ENCODE assay signal across 27 mouse cellular contexts in the genomic region with DNA sequence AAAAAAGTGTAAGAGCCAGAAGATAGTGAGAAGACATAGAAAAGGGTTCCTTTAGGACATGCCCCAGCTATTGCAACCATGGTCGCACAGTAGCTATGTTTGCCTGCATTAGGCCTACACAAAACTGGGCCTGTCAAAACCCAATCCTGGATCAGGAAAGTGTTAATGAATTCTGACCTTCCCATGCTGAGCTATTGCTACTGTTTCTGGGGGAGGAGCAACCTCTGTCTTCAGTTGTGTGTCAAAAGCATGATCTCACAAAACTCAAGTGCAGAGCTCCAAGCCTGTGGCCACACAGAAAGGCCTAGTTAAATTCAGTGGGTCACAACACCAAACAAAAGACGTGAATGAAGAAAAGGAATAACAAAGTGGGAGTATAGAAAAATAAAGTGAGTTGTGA.
DNase-seq lines count a peak whose midpoint lies in the region; ATAC-seq and TF ChIP-seq lines count a peak whose summit lies in the region.
"Had no signal": no experiment of that assay in that cellular context is flagged by ENCODE, and none has a peak within 500 bp of the region (broad histone marks: within the 10 kb centered on the region; RNA-seq: fewer than 3 reads in every experiment).

No protein-coding gene starts in this region.

- DNase-seq in forebrain, embryonic 11.5 days (ENCODE audit: low spot score): no peak
- no peak for DNase-seq in hindbrain, embryonic 14.5 days (ENCODE audit: low spot score)
- peak; percentile 46 for DNase-seq in brain, embryonic 14.5 days (ENCODE audit: low read depth)
- no peak for DNase-seq in thymus, postnatal 25 days
- DNase-seq in adipocyte (ENCODE audit: low spot score): no peak
- DNase-seq: adrenal gland, postnatal 14 days; cerebellum, adult 18-20 months; cerebellum, postnatal 10 days; gastrocnemius, postnatal 10 days; heart, postnatal 10 days; kidney, adult 18-20 months; kidney, postnatal 36 days; liver; lung, adult 2 months; lung, postnatal 10 days; right cerebral cortex, postnatal 25 days; thymus, postnatal 14 days had no signal

- H3K27me3 ChIP-seq in forebrain, embryonic 11.5 days (ENCODE audit: control insufficient read depth, insufficient read depth, low read length): no peaks in the 10 kb centered on the region
- H3K27me3 ChIP-seq in forebrain, embryonic 15.5 days: no peaks in the 10 kb centered on the region
- no peaks in the 10 kb centered on the region for H3K27me3 ChIP-seq in hindbrain, embryonic 12.5 days
- H3K27me3 ChIP-seq in hindbrain, embryonic 14.5 days (ENCODE audit: control insufficient read depth, insufficient read depth, low read length): no peaks in the 10 kb centered on the region
- no peaks in the 10 kb centered on the region for H3K27me3 ChIP-seq in midbrain, embryonic 12.5 days
- H3K27me3 ChIP-seq: embryonic facial prominence, embryonic 12.5 days; heart, embryonic 13.5 days; Patski; stomach, embryonic 15.5 days had no signal

- H3K4me2 ChIP-seq in forebrain, embryonic 11.5 days (ENCODE audit: low read depth, low read length, severe bottlenecking): no peak overlapping the region
- no peak overlapping the region for H3K4me2 ChIP-seq in forebrain, embryonic 15.5 days (replicated peaks)
- H3K4me2 ChIP-seq in hindbrain, embryonic 12.5 days (replicated peaks): no peak overlapping the region
- no peak overlapping the region for H3K4me2 ChIP-seq in hindbrain, embryonic 14.5 days (replicated peaks)
- no peak overlapping the region for H3K4me2 ChIP-seq in midbrain, embryonic 12.5 days (replicated peaks)
- H3K4me2 ChIP-seq: embryonic facial prominence, embryonic 12.5 days; heart, embryonic 13.5 days; stomach, embryonic 15.5 days had no signal

- no peaks in the 10 kb centered on the region for H3K36me3 ChIP-seq in forebrain, embryonic 11.5 days (ENCODE audit: control insufficient read depth, insufficient read depth, low read length)
- H3K36me3 ChIP-seq in forebrain, embryonic 15.5 days: no peaks in the 10 kb centered on the region
- no peaks in the 10 kb centered on the region for H3K36me3 ChIP-seq in hindbrain, embryonic 12.5 days
- no peaks in the 10 kb centered on the region for H3K36me3 ChIP-seq in hindbrain, embryonic 14.5 days (replicated peaks; ENCODE audit: control insufficient read depth, insufficient read depth)
- no peaks in the 10 kb centered on the region for H3K36me3 ChIP-seq in midbrain, embryonic 12.5 days
- H3K36me3 ChIP-seq: embryonic facial prominence, embryonic 12.5 days; heart, embryonic 13.5 days; stomach, embryonic 15.5 days had no signal

- no peak overlapping the region for H3K27ac ChIP-seq in forebrain, embryonic 11.5 days (ENCODE audit: low read depth, low read length)
- H3K27ac ChIP-seq in forebrain, embryonic 15.5 days (replicated peaks): no peak overlapping the region
- no peak overlapping the region for H3K27ac ChIP-seq in hindbrain, embryonic 12.5 days
- H3K27ac ChIP-seq in hindbrain, embryonic 14.5 days: no peak overlapping the region
- peak overlapping the region; percentile 40; the same call in 1 of the 2 replicates for H3K27ac ChIP-seq in midbrain, embryonic 12.5 days (replicated peaks)
- H3K27ac ChIP-seq: embryonic facial prominence, embryonic 12.5 days; heart, embryonic 13.5 days; liver, embryonic 14.5 days; macrophage; stomach, embryonic 15.5 days had no signal

- H3K4me1 ChIP-seq in forebrain, embryonic 11.5 days (replicated peaks; ENCODE audit: control insufficient read depth, insufficient read depth, low read length): 0 out of 2 replicates have a peak, but pooled peaks cover 2% of the 10 kb centered on the region
- peaks cover 7% of the 10 kb centered on the region; the same call in 1 of the 2 replicates for H3K4me1 ChIP-seq in forebrain, embryonic 15.5 days
- no peaks in the 10 kb centered on the region for H3K4me1 ChIP-seq in hindbrain, embryonic 12.5 days
- no peaks in the 10 kb centered on the region for H3K4me1 ChIP-seq in hindbrain, embryonic 14.5 days (replicated peaks; ENCODE audit: control insufficient read depth, insufficient read depth, low read length)
- H3K4me1 ChIP-seq in midbrain, embryonic 12.5 days: peaks cover 14% of the 10 kb centered on the region; the same call in 1 of the 2 replicates
- H3K4me1 ChIP-seq: embryonic facial prominence, embryonic 12.5 days; heart, embryonic 13.5 days; stomach, embryonic 15.5 days had no signal

- no peaks in the 10 kb centered on the region for H3K9me3 ChIP-seq in forebrain, embryonic 11.5 days (ENCODE audit: control insufficient read depth, low read length)
- H3K9me3 ChIP-seq in forebrain, embryonic 15.5 days: no peaks in the 10 kb centered on the region
- H3K9me3 ChIP-seq in hindbrain, embryonic 12.5 days (replicated peaks): no peaks in the 10 kb centered on the region
- H3K9me3 ChIP-seq in hindbrain, embryonic 14.5 days (ENCODE audit: control insufficient read depth, low read length): no peaks in the 10 kb centered on the region
- H3K9me3 ChIP-seq in midbrain, embryonic 12.5 days: no peaks in the 10 kb centered on the region
- H3K9me3 ChIP-seq: embryonic facial prominence, embryonic 12.5 days; heart, embryonic 13.5 days; stomach, embryonic 15.5 days had no signal

- no peak for TF ChIP-seq POLR2A in brain, embryonic 14.5 days (IDR thresholded peaks at IDR 0.05; ENCODE audit: borderline replicate concordance, extremely low read depth, insufficient read depth, insufficient read length, poor library complexity, severe bottlenecking)

- peak; percentile 82 for ATAC-seq in forebrain, embryonic 11.5 days (replicated peaks; ENCODE audit: low FRiP score)
- no peak; the same call in 1 of the 2 replicates for ATAC-seq in forebrain, embryonic 15.5 days (replicated peaks)
- 0 out of 2 replicates have a peak, but pooled peaks have one; percentile 16 for ATAC-seq in hindbrain, embryonic 12.5 days (ENCODE audit: low FRiP score)
- no peak for ATAC-seq in hindbrain, embryonic 14.5 days (ENCODE audit: low FRiP score)
- ATAC-seq in midbrain, embryonic 12.5 days (ENCODE audit: low FRiP score, low read depth): peak; percentile 76
- ATAC-seq: inflammation-experienced regulatory T-cells, adult 6 months; Patski had no signal

- no peak overlapping the region for H3K9ac ChIP-seq in forebrain, embryonic 11.5 days (ENCODE audit: low read length)
- H3K9ac ChIP-seq in forebrain, embryonic 15.5 days (replicated peaks): no peak overlapping the region
- H3K9ac ChIP-seq in hindbrain, embryonic 12.5 days: no peak overlapping the region
- no peak overlapping the region for H3K9ac ChIP-seq in hindbrain, embryonic 14.5 days
- no peak overlapping the region for H3K9ac ChIP-seq in midbrain, embryonic 12.5 days (replicated peaks)
- H3K9ac ChIP-seq: embryonic facial prominence, embryonic 12.5 days; heart, embryonic 13.5 days; liver, embryonic 14.5 days; stomach, embryonic 15.5 days had no signal

- TF ChIP-seq CTCF in brain, embryonic 14.5 days (IDR thresholded peaks at IDR 0.05; ENCODE audit: borderline replicate concordance, extremely low read depth, insufficient read depth, insufficient read length): no peak

- 46% methylated on average over 2 of the region's 2 CpGs for WGBS in forebrain, embryonic 11.5 days
- WGBS in forebrain, embryonic 15.5 days: 38% methylated on average over 2 of the region's 2 CpGs
- 42% methylated on average over 2 of the region's 2 CpGs for WGBS in hindbrain, embryonic 12.5 days
- WGBS in hindbrain, embryonic 14.5 days: 41% methylated on average over 2 of the region's 2 CpGs
- 23% methylated on average over 2 of the region's 2 CpGs for WGBS in midbrain, embryonic 12.5 days

- H3K4me3 ChIP-seq in forebrain, embryonic 11.5 days (ENCODE audit: low read depth, low read length): no peak overlapping the region
- H3K4me3 ChIP-seq in forebrain, embryonic 15.5 days: no peak overlapping the region
- no peak overlapping the region for H3K4me3 ChIP-seq in hindbrain, embryonic 12.5 days
- no peak overlapping the region for H3K4me3 ChIP-seq in hindbrain, embryonic 14.5 days (replicated peaks; ENCODE audit: low read length)
- no peak overlapping the region for H3K4me3 ChIP-seq in midbrain, embryonic 12.5 days
- H3K4me3 ChIP-seq: embryonic facial prominence, embryonic 12.5 days; heart, embryonic 13.5 days; stomach, embryonic 15.5 days had no signal

Comparison
In these comparisons a context has a peak if more than half of its experiments do, and no peak if none do; other contexts are left out.
1. ATAC-seq: peak in forebrain, embryonic 11.5 days (single experiment), hindbrain, embryonic 12.5 days (single experiment) and midbrain, embryonic 12.5 days (single experiment); none in forebrain, embryonic 15.5 days (single experiment) and hindbrain, embryonic 14.5 days (single experiment).